Mouse (Mus musculus) limb, embryonic 11.5 days (tissue): ENCODE results near the gene Mapk8ip2. TPM values are rescaled to one million over a fixed set of nuclear protein-coding genes. Genes with fewer than 3 reads are reported as not detected.

Source experiments
- polyA plus RNA-seq: library from polyadenylated mRNA; unstranded; fragments of >200 nt; fragmentation: Nextera tagmentation; extraction: Ambion mirVana; gene quantifications from 2 replicates; pipeline ENCODE4 v1.2.1, GENCODE M21; 2014

Gene Mapk8ip2
- polyA plus RNA-seq, 1 experiment from 2014 or later = 1.3 TPM

Other genes starting within 250 kb of the Mapk8ip2 start
- 22.7 and 23.4 TPM in 2 replicates for gene Ppp6r2, start 242.4 kb upstream of the Mapk8ip2 start, polyA plus RNA-seq
- 60.2 and 62.8 TPM in 2 replicates for gene Sbf1, start 138.6 kb upstream of the Mapk8ip2 start, polyA plus RNA-seq
- gene Adm2, start 131.2 kb upstream of the Mapk8ip2 start, polyA plus RNA-seq = not detected in 2 replicates
- not detected in 2 replicates for gene Miox, start 119.5 kb upstream of the Mapk8ip2 start, polyA plus RNA-seq
- 31.6 and 32.1 TPM in 2 replicates for gene Lmf2, start 98.3 kb upstream of the Mapk8ip2 start, polyA plus RNA-seq
- gene Ncaph2, start 98.2 kb upstream of the Mapk8ip2 start, polyA plus RNA-seq = 176 and 180 TPM in 2 replicates
- gene Sco2, start 80.1 kb upstream of the Mapk8ip2 start, polyA plus RNA-seq = 4.9 and 6.3 TPM in 2 replicates
- gene Tymp, start 76.9 kb upstream of the Mapk8ip2 start, polyA plus RNA-seq = 1.9 and 2.2 TPM in 2 replicates
- 0.34 TPM in 1 of 2 replicates, not detected in the other for gene Odf3b, start 74.6 kb upstream of the Mapk8ip2 start, polyA plus RNA-seq
- not detected in 2 replicates for gene Klhdc7b, start 69.0 kb upstream of the Mapk8ip2 start, polyA plus RNA-seq
- gene Syce3, start 43.4 kb upstream of the Mapk8ip2 start, polyA plus RNA-seq = not detected in 2 replicates
- 1.0 and 1.2 TPM in 2 replicates for gene Cpt1b, start 28.1 kb upstream of the Mapk8ip2 start, polyA plus RNA-seq
- 1.7 and 2.0 TPM in 2 replicates for gene C730034F03Rik, start 24.3 kb upstream of the Mapk8ip2 start, polyA plus RNA-seq
- not detected in 2 replicates for gene Gm44502, start 24.2 kb upstream of the Mapk8ip2 start, polyA plus RNA-seq
- 48.7 and 50.1 TPM in 2 replicates for gene Chkb, start 24.0 kb upstream of the Mapk8ip2 start, polyA plus RNA-seq
- gene Arsa, start 23.5 kb downstream of the Mapk8ip2 start, polyA plus RNA-seq = 7.6 and 8.4 TPM in 2 replicates
- 1.9 and 2.5 TPM in 2 replicates for gene Shank3, start 45.7 kb downstream of the Mapk8ip2 start, polyA plus RNA-seq
- gene Acr, start 114.4 kb downstream of the Mapk8ip2 start, polyA plus RNA-seq = 0.17 TPM in 1 of 2 replicates, not detected in the other
- 66.9 and 70.3 TPM in 2 replicates for gene Rabl2, start 138.0 kb downstream of the Mapk8ip2 start, polyA plus RNA-seq